Mouse (Mus musculus): ENCODE measurements around the gene Wbp1l. TPM values are rescaled to one million over a fixed set of nuclear protein-coding genes. Genes with fewer than 3 reads are reported as not detected.

Wbp1l gene
- total and polyA plus RNA-seq, 3 experiments = 52.9 to 70.0 TPM; not detected in 1

GRCm38 (mm10) chr19:46657339-46658020 is 58.6 kb downstream of the Wbp1l start:
- Histone ChIP-seq H3K79me2 (ENCODE audit: control insufficient read depth, insufficient read depth, low read length, poor library complexity) (no peaks in the 10 kb centered on the region), H3K9ac (ENCODE audit: control insufficient read depth, low read depth, low read length, poor library complexity, severe bottlenecking) (no peak overlapping the region), H3K4me3 (ENCODE audit: control insufficient read depth in 1 of 2, insufficient read depth in 1 of 2, low read depth in 2 of 2, low read length in 2 of 2) (no peak overlapping the region), H3K4me1 (ENCODE audit: control insufficient read depth in 1 of 2, insufficient read depth in 2 of 2, low read length in 2 of 2) (peaks cover 7 to 8% of the 10 kb centered on the region in 2 experiments; a peak in 3 of 4 replicates), H3K36me3 (ENCODE audit: control insufficient read depth in 1 of 2, insufficient read depth in 2 of 2, low read length in 2 of 2) (peaks cover 2 to 7% of the 10 kb centered on the region in 2 experiments), H3K9me3 (replicated peaks; ENCODE audit: insufficient read depth, low read length) (no peaks in the 10 kb centered on the region), H3K27me3 (ENCODE audit: control insufficient read depth in 1 of 2, insufficient read depth in 2 of 2, low read length in 2 of 2) (no peaks in the 10 kb centered on the region), H3K27ac (ENCODE audit: control insufficient read depth, low read depth, low read length) (no peak overlapping the region)
- TF ChIP-seq POLR2A (IDR thresholded peaks at IDR 0.05; ENCODE audit: control insufficient read depth in 1 of 2, insufficient read depth in 1 of 2, low read depth in 1 of 2, low read length in 2 of 2, poor library complexity in 1 of 2) (no peak), USF1 (IDR thresholded peaks at IDR 0.05; ENCODE audit: low read depth, low read length) (0 out of 2 replicates have a peak, but pooled peaks have one; percentile 42), CTCF (IDR thresholded peaks at IDR 0.05 in 2 of 3, conservative IDR thresholded peaks at IDR 0.05 in 1 of 3; ENCODE audit: control insufficient read depth in 1 of 3, insufficient read depth in 1 of 3, low read depth in 2 of 3, low read length in 3 of 3, poor library complexity in 1 of 3, severe bottlenecking in 1 of 3) (peak; percentile 69 to 73 (median 71)), MYC (IDR thresholded peaks at IDR 0.05; ENCODE audit: low read depth, low read length) (peak; percentile 80; the same call in 1 of the 2 replicates), ZNF384 (IDR thresholded peaks at IDR 0.05; ENCODE audit: low read depth, low read length) (peak; percentile 54), RAD21 (IDR thresholded peaks at IDR 0.05; ENCODE audit: low read depth, low read length) (peak; percentile 35), SMC3 (IDR thresholded peaks at IDR 0.05; ENCODE audit: low read depth, low read length) (peak; percentile 69), ETS1 (IDR thresholded peaks at IDR 0.05; ENCODE audit: low read depth, low read length) (no peak), MAFK (IDR thresholded peaks at IDR 0.05; ENCODE audit: borderline replicate concordance, low read depth, low read length) (peak; percentile 70)
- peak; percentile 81 for DNase-seq (ENCODE audit: low read depth, low spot score)

DNA sequence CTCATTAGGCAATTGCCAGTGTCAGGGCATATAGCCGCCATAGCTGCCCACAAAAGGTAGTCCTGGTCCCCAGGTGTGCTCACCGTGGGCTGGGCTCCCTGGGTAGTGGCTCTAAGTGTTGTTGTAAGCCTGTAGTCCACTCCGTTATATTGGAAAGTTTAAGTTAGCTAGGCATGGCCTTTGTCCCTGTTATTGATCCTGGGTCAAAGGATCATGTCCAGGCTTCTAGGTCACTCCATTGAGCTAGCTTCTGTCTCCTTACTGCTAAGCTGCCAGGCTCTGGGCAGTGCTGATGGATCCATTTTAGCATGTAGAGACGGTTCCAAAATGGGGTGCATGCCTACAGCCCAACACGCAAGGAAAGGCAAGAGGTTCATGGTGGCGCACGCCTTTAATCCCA is 59.5 kb downstream of the Wbp1l start:
- Histone ChIP-seq H3K9me3 (replicated peaks; ENCODE audit: insufficient read depth, low read length) (no peaks in the 10 kb centered on the region), H3K79me2 (ENCODE audit: control insufficient read depth, insufficient read depth, low read length, poor library complexity) (no peaks in the 10 kb centered on the region), H3K36me3 (ENCODE audit: control insufficient read depth in 1 of 2, insufficient read depth in 2 of 2, low read length in 2 of 2) (peaks cover 0 to 2% of the 10 kb centered on the region in 2 experiments; a peak in 3 of 4 replicates), H3K9ac (ENCODE audit: control insufficient read depth, low read depth, low read length, poor library complexity, severe bottlenecking) (no peak overlapping the region), H3K4me1 (ENCODE audit: control insufficient read depth in 1 of 2, insufficient read depth in 2 of 2, low read length in 2 of 2) (peaks cover 2 to 6% of the 10 kb centered on the region in 2 experiments; a peak in 3 of 4 replicates), H3K27me3 (ENCODE audit: control insufficient read depth in 1 of 2, insufficient read depth in 2 of 2, low read length in 2 of 2) (no peaks in the 10 kb centered on the region), H3K4me3 (ENCODE audit: control insufficient read depth in 1 of 2, insufficient read depth in 1 of 2, low read depth in 2 of 2, low read length in 2 of 2) (no peak overlapping the region), H3K27ac (ENCODE audit: control insufficient read depth, low read depth, low read length) (no peak overlapping the region)
- DNase-seq (ENCODE audit: low read depth, low spot score) = no peak
- TF ChIP-seq JUND (IDR thresholded peaks at IDR 0.05; ENCODE audit: low read depth, low read length) (no peak), RCOR1 (IDR thresholded peaks at IDR 0.05; ENCODE audit: low read depth, low read length) (no peak), CTCF (IDR thresholded peaks at IDR 0.05 in 2 of 3, conservative IDR thresholded peaks at IDR 0.05 in 1 of 3; ENCODE audit: control insufficient read depth in 1 of 3, insufficient read depth in 1 of 3, low read depth in 2 of 3, low read length in 3 of 3, poor library complexity in 1 of 3, severe bottlenecking in 1 of 3) (no peak), TBP (IDR thresholded peaks at IDR 0.05; ENCODE audit: low read depth, low read length) (no peak), GATA1 (IDR thresholded peaks at IDR 0.05; ENCODE audit: low read depth, low read length) (no peak), TCF12 (IDR thresholded peaks at IDR 0.05; ENCODE audit: low read depth, low read length) (no peak), POLR2A (IDR thresholded peaks at IDR 0.05; ENCODE audit: control insufficient read depth in 1 of 2, insufficient read depth in 1 of 2, low read depth in 1 of 2, low read length in 2 of 2, poor library complexity in 1 of 2) (no peak), MAZ (IDR thresholded peaks at IDR 0.05; ENCODE audit: low read depth, low read length) (no peak), MEF2A (IDR thresholded peaks at IDR 0.05; ENCODE audit: extremely low read depth, insufficient replicate concordance, low read depth, low read length, poor library complexity, severe bottlenecking) (no peak)

All from MEL (cell line).